Mouse (Mus musculus): ENCODE measurements at regions not wholly inside any gene's neighbourhood (a gene's known extent, or its start where the extent isn't known, plus 50 kb on each side); places are given as distances from the start of the nearest gene placed in this dataset.

DNA sequence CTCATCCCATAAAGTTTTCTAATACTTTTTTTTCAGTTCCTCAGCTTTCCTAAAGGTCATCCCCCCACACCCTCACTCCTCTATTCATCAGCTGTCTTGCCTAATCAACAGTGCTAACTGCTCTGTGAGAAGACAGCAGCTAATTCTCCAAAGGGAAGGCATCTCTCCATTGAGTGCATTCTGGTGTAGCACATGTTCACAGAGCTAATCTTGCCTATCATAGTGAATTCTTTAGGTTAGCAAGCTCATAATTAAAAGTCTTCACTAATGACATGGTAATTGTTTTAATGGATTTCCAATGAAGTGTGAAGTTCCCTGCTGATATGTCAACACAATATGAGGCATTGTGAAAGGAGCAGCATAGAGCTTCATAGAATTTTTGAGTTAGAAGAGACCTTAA, 1129.2 kb downstream of the Pcdh7 start:
- no peak for TF ChIP-seq CTCF (IDR thresholded peaks at IDR 0.05; ENCODE audit: low read depth)
- no peak for TF ChIP-seq EP300 (IDR thresholded peaks at IDR 0.05; ENCODE audit: low read depth)

All from liver, postnatal 0 days (tissue).